Mouse (Mus musculus) left cerebral cortex, postnatal 14 days (tissue): ENCODE measurements around the gene Gtf2ird1. TPM values are rescaled to one million over a fixed set of nuclear protein-coding genes. Genes with fewer than 3 reads are reported as not detected.
A peak's percentile ranks its signal among the peaks of the same experiment; 100 is the strongest.
"Not testable (repeated sequence)": the region's sequence is repeated elsewhere in the genome, so short reads cannot be mapped to it uniquely, and the experiment has no call there.

Source experiments
- DNase-seq, 2 experiments: peaks; one replicate each; pipeline ENCODE4 v3.0.0; 2021 to 2022; ENCODE audit warnings: low spot score in 2 of 2, mixed read lengths in 1 of 2
- intact Hi-C: fragments of 180-260 bp; cut with DNase I; formaldehyde crosslinking; loops from one replicate; pipeline ENCODE4 v1.15.1; 2025
- total RNA-seq, 2 experiments: library from RNA; stranded (reverse); gene quantifications; 2 replicates each; pipeline ENCODE4 v1.2.3; 2021

Gene Gtf2ird1
- total RNA-seq, 2 experiments from 2014 or later: 36.4 to 43.8 TPM

GRCm38 (mm10) chr5:134372926-134373658, 83.4 kb downstream of the Gtf2ird1 start:
- intact Hi-C loops: loop anchor here (5.0 kb wide), 1 partner anchor 114 kb away; no protein-coding TSS in a partner anchor
- DNase-seq: no peak

DNA sequence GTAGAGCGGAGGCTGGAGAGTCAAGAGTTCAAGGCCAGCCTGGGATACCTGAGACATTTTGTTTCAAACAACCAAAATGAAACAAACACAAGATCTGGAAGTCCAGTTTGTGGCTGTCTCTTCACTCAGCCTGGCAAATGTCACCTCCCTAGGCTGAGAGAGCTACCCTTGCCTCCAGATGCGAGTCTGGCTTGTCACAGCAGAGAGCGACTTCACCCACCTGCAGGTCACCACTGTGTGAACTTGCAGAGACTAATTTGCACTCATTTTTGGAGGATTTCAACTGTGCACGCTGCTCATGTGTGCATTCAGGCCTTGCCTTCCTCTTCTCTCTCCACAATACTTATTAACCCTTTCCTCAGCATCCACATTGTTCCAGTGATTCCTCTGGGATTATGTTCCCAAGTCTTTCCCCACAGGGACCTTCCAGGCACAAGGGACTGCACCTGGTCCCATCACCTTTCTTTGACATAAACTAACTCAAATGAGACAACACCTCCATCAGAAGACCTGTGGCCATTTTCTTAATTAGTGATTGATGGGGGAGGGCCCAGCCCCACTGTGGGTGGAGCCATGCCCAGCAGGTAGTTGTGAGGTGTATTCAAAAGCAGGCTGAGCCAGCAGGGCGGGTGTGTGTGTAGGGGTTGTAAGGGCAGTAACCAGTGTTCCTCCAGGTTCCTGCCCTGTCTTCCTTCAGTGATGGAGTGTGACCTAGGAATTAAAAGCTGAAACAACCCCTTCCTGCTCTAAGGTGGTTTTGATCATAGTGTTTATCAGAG, 84.8 kb downstream of the Gtf2ird1 start:
- intact Hi-C loops: loop anchor here (5.0 kb wide), 1 partner anchor 116 kb away; no protein-coding TSS in a partner anchor
- no peak for DNase-seq

- intact Hi-C loops: loop anchor here (5.0 kb wide), 1 partner anchor 116 kb away; no protein-coding TSS in a partner anchor
- no peak for DNase-seq
Measured at GRCm38 (mm10) chr5:134370831-134371230, 85.7 kb downstream of the Gtf2ird1 start.

GRCm38 (mm10) chr5:134359101-134359500, 97.4 kb downstream of the Gtf2ird1 start:
- intact Hi-C loops: no loop called here
- DNase-seq: no peak

DNA sequence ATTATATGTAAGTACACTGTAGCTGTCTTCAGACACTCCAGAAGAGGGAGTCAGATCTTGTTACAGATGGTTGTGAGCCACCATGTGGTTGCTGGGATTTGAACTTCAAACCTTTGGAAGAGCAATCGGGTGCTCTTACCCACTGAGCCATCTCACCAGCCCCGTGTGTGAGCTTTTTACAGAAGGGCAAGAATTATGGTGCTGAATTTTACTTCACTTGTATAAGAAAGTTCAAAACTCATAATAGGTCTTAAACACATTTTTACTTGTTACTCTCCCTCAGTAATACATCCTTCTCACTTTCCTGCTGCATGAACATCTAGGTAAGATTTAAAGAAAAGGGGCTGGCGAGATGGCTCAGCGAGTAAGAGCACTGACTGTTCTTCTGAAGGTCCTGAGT, 101.1 kb downstream of the Gtf2ird1 start:
- not testable (repeated sequence) for DNase-seq

GRCm38 (mm10) chr5:134353117-134353516, 103.4 kb downstream of the Gtf2ird1 start:
- DNase-seq: peak in 1 of 2 experiments; percentile 23
- intact Hi-C loops: no loop called here

More for the DNA sequence above, 101.1 kb downstream of the Gtf2ird1 start:
- intact Hi-C loops: not testable (repeated sequence)

GRCm38 (mm10) chr5:134352527-134353001, 104.0 kb downstream of the Gtf2ird1 start:
- DNase-seq: peak in 1 of 2 experiments; percentile 50
- intact Hi-C loops: no loop called here

GRCm38 (mm10) chr5:134350660-134351059, 105.9 kb downstream of the Gtf2ird1 start:
- intact Hi-C loops: no loop called here
- peak; percentile 46 to 69 for DNase-seq

DNA sequence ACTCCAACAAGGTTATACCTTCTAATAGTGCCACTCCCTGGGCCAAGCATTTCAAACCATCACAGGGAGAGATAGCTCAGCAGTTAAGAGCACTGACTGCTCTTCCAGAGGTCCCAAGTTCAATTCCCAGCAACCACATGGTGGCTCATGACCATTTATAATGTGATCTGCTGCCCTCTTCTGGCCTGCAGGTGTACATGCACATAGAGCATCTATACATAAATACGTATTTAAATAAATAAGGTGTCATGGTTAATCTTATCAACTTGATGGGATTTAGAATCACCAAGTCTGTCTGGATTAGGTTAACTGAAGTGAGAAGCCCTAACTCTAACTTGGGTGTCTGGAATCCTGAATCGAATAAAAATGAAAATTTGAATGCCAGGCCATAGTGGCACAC, 109.5 kb downstream of the Gtf2ird1 start:
- intact Hi-C loops: loop anchor here (10.0 kb wide), 1 partner anchor 92 kb away; no protein-coding TSS in a partner anchor
- no peak for DNase-seq

DNA sequence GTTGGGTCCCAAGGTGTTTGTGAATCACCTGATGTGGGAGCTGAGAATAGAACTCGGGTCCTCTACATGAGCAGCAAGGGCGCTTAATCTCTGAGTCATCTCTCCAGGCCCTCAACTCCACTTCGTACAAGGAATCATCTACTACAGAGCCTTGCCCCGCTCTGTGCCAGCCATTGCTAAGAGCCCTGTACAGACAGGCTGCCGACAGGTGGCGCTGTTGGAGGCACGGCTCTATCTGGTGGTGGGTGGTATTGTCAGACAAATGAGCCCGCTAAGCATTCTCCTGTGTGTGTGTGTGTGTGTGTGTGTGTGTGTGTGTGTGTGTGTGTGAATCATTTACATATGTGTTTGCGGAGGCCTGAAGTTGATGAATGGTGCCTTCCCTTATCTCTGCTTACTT, 111.1 kb downstream of the Gtf2ird1 start:
- intact Hi-C loops: loop anchor here (10.0 kb wide), 1 partner anchor 91 kb away; no protein-coding TSS in a partner anchor
- DNase-seq: peak in 1 of 2 experiments; percentile 64

DNA sequence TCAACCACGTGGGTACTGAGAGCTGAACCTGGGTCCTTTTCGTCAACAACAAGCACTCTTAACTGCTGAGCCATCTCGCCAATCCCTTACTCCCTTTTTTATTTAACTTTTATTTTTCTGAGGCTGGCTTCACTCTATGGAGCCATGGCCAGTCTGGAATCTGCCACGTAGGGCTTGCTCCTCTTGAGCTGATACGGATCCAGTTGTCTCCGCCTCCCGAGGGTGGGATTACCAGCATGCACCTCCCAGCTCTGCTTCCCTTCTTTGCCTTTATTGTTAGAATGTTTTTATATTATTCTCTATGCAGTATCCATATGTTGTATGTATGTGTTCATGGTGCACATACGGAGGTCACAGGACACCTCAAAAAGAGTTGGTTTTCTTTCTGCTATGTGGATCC, 112.4 kb downstream of the Gtf2ird1 start:
- no peak for DNase-seq
- intact Hi-C loops: loop anchor here (10.0 kb wide), 1 partner anchor 89 kb away; no protein-coding TSS in a partner anchor

DNA sequence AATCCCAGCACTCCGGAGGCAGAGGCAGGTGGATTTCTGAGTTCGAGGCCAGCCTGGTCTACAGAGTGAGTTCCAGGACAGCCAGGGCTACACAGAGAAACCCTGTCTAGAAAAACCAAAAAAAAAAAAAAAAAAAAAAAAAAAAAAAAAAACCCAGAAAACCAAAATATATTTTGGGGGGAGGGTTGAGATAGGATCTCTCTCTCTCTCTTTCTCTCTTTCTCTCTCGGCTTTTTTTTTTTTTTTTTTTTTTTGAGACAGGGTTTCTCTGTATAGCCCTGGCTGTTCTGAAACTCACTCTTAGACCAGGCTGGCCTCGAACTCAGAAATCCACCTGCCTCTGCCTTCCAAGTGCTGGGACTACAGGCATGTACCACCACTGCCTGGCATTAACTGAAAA, 113.0 kb downstream of the Gtf2ird1 start:
- intact Hi-C loops: loop anchor here (10.0 kb wide), 1 partner anchor 89 kb away; no protein-coding TSS in a partner anchor

DNA sequence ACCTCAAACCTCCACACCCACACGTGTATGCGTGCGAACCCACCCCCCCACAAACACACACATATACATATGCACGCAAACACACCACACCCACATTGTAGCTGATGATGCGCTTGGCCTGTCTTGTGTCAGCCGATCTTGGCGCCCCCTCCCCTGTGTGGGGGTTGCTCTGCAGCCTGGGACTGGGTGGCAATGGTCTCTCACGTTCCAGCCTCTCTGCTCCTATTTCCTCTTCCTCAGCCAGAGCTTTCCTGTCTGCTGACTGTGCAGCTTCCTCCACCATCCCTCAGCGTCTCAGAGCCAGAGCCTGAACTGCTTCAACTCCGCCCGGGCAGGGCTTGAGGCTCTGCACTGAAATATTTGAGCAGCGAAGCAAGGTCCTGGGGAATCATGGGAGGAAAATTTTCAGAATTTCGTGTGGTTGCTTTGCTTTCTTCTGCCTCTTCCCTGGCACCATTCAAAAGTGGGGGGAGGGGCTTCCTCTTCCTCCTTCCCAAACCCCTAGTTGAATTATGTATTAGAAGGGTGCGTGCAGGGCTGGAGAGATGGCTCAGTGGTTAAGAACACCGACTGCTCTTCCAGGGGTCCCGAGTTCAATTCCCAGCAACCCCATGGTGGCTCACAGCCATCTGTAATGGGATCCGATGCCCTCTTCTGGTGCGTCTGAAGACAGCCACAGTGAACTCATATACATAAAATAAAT, 113.9 kb downstream of the Gtf2ird1 start:
- DNase-seq: no peak
- intact Hi-C loops: loop anchor here (10.0 kb wide), 1 partner anchor 88 kb away; no protein-coding TSS in a partner anchor

More for the DNA sequence above, 113.0 kb downstream of the Gtf2ird1 start:
- DNase-seq: not testable (repeated sequence)

DNA sequence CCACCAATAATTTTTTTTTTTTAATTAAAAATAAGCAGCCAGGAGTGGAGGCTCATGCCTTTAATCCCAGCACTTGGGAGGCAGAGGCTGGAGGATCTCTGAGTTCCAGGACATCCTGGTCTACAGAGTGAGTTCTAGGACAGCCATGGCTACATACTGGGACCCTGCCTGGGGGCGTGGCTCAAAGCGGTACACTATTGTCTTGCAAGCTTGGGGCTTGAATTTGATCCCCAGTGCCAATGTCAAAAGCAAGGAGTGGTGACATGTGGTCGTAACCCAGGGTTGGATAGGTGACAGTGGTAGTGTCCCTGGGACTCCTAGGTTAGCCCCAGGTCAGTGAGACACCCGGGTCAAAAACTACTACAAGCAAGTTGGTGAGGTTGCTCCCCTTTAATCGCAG, 114.8 kb downstream of the Gtf2ird1 start:
- DNase-seq: no peak
- intact Hi-C loops: loop anchor here (2.0 to 10.0 kb wide), 2 partner anchors 87 to 161 kb away; no protein-coding TSS in a partner anchor

- DNase-seq: peak in 1 of 2 experiments; percentile 31
- intact Hi-C loops: loop anchor here (2.0 to 10.0 kb wide), 2 partner anchors 87 to 161 kb away; no protein-coding TSS in a partner anchor
Measured at GRCm38 (mm10) chr5:134341321-134341720, 115.2 kb downstream of the Gtf2ird1 start.

DNA sequence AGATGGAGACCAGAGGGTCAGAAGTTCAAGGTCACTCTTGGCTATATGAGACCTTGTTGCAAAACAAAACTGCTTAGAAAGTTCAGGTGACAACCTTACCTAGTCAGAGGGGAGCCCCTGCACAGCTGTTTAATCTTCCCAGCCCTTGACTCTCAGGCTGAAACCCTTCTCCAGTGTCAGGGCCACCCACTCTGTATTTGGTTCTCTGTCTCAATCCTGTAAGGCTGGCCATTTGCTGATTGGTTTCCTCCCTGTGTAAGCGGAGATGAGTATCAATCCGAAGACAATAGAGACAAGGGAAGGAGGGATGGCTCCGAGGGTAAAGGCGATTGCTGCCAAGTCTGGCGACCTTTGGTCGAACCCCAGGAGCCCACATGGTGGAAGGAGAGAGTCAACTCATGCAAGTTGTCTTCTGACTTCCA, 116.4 kb downstream of the Gtf2ird1 start:
- intact Hi-C loops: loop anchor here (2.0 to 10.0 kb wide), 2 partner anchors 85 to 159 kb away; no protein-coding TSS in a partner anchor
- DNase-seq: no peak

- intact Hi-C loops, DNase-seq: not testable (repeated sequence)
Measured at GRCm38 (mm10) chr5:134337012-134337411, 119.5 kb downstream of the Gtf2ird1 start.

GRCm38 (mm10) chr5:134332743-134333142, 123.8 kb downstream of the Gtf2ird1 start:
- no peak for DNase-seq
- intact Hi-C loops: no loop called here

DNA sequence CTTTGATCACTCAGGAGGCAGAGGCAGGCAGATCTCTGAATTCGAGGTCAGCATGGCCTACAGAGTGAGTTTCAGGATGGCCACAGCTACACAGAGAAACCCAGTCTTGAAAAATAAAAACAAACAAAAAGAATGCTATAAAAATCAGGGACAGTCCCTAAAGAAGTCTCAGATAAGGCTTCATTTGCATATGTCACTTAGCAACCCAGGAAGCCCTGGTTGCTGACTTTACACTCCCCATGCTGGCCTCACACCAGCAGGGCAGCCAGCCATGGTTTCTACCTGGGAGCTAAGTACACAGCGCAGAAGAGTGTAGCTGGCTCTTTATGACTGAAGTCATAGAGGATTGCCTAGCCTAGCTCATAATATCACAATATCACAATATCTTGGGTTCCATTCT, 126.4 kb downstream of the Gtf2ird1 start:
- intact Hi-C loops: no loop called here
- no peak for DNase-seq
